Mouse (Mus musculus): ENCODE measurements around the gene Tmem156.

DNA sequence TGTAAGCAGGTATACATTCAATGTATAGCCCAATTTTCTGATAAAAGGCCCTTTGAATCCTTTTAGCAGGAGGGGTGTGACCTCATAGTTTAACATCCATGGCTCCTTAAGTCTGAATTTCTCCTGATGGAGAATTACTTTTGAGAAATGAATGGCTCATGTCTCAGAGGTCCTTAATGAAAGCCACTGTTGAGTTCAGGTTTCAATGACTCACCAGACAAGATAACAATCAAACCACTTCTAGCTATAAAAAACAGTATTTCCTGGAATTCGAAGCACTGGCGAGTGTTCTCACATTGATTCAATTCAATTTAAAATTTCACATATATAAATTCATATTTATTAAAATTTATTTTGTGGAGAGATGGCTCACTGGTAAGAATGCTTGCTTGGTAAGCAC lies 36.5 kb upstream of the Tmem156 start:
- no peak for TF ChIP-seq CTCF (IDR thresholded peaks at IDR 0.05 in 2 of 3, conservative IDR thresholded peaks at IDR 0.05 in 1 of 3; ENCODE audit: control insufficient read depth in 1 of 3, insufficient read depth in 1 of 3, low read depth in 2 of 3, low read length in 3 of 3, poor library complexity in 1 of 3, severe bottlenecking in 1 of 3)
- TF ChIP-seq ZMIZ1 (IDR thresholded peaks at IDR 0.05; ENCODE audit: low read depth, low read length), result no peak

Measured in MEL (cell line).